Mouse (Mus musculus): ENCODE data around the gene Arpin. TPM values are rescaled to one million over a fixed set of nuclear protein-coding genes. Genes with fewer than 3 reads are reported as not detected.

The Arpin gene
- total and polyA plus RNA-seq, 3 experiments, result not detected

- H3K79me2 ChIP-seq (replicated peaks; ENCODE audit: control insufficient read depth, extremely low read depth, insufficient read depth, poor library complexity, severe bottlenecking), result no peaks in the 10 kb centered on the region
- in situ Hi-C loops (cut with MboI; ENCODE audit: low pct_ligation_motif_present, low pct_unique_long_range_greater_than_20kb, low sequenced_read_pairs), result no loop called here
- no peak overlapping the region for H3K27ac ChIP-seq (ENCODE audit: insufficient read depth, low read depth)
- no peaks in the 10 kb centered on the region for H3K4me1 ChIP-seq (ENCODE audit: control insufficient read depth in 1 of 2, insufficient read depth in 2 of 2)
- DNase-seq (ENCODE audit: extremely low read depth), result no peak
- H3K4me3 ChIP-seq (replicated peaks in 1 of 3; ENCODE audit: low read depth in 2 of 3, low read length in 2 of 3, poor library complexity in 1 of 3), result no peak overlapping the region
- H3K4me2 ChIP-seq (ENCODE audit: insufficient read depth, low read depth, poor library complexity, severe bottlenecking), result no peak overlapping the region
- H3K36me3 ChIP-seq (replicated peaks in 1 of 2; ENCODE audit: control insufficient read depth in 1 of 2, insufficient read depth in 1 of 2, low read length in 1 of 2), result peaks cover 36 to 87% of the 10 kb centered on the region in 2 experiments
- no peak overlapping the region for H3K9ac ChIP-seq (ENCODE audit: insufficient read depth, low read depth)
- TF ChIP-seq GABPA (IDR thresholded peaks at IDR 0.05; ENCODE audit: insufficient replicate concordance, low read depth, low read length) (no peak), ETS1 (conservative IDR thresholded peaks at IDR 0.05; ENCODE audit: low read depth, low read length) (no peak), JUND (conservative IDR thresholded peaks at IDR 0.05; ENCODE audit: low read depth, low read length) (no peak), SMC3 (IDR thresholded peaks at IDR 0.05; ENCODE audit: low read depth, low read length) (no peak), MAX (IDR thresholded peaks at IDR 0.05; ENCODE audit: low read length) (no peak), TBP (conservative IDR thresholded peaks at IDR 0.05; ENCODE audit: low read depth, low read length) (no peak), SIN3A (IDR thresholded peaks at IDR 0.05; ENCODE audit: low read length) (no peak), NELFE (IDR thresholded peaks at IDR 0.05; ENCODE audit: low read depth, low read length) (no peak)
- no peaks in the 10 kb centered on the region for H3K9me3 ChIP-seq (replicated peaks; ENCODE audit: low read length)
- no peaks in the 10 kb centered on the region for H3K27me3 ChIP-seq (replicated peaks)
- dilution Hi-C loops (cut with MboI; ENCODE audit: extremely low pct_ligation_motif_present, extremely low pct_unique_long_range_greater_than_20kb, low sequenced_read_pairs), result no loop called here
These were observed 44.5 kb downstream of the Arpin start for GRCm38 (mm10) chr7:79890436-79891221.

- H3K4me2 ChIP-seq (ENCODE audit: insufficient read depth, low read depth, poor library complexity, severe bottlenecking), result no peak overlapping the region
- dilution Hi-C loops (cut with MboI; ENCODE audit: extremely low pct_ligation_motif_present, extremely low pct_unique_long_range_greater_than_20kb, low sequenced_read_pairs), result no loop called here
- no peaks in the 10 kb centered on the region for H3K27me3 ChIP-seq (replicated peaks)
- peaks cover 34 to 83% of the 10 kb centered on the region in 2 experiments for H3K36me3 ChIP-seq (replicated peaks in 1 of 2; ENCODE audit: control insufficient read depth in 1 of 2, insufficient read depth in 1 of 2, low read length in 1 of 2)
- no peak overlapping the region for H3K27ac ChIP-seq (ENCODE audit: insufficient read depth, low read depth)
- in situ Hi-C loops (cut with MboI; ENCODE audit: low pct_ligation_motif_present, low pct_unique_long_range_greater_than_20kb, low sequenced_read_pairs), result no loop called here
- H3K4me1 ChIP-seq (ENCODE audit: control insufficient read depth in 1 of 2, insufficient read depth in 2 of 2), result no peaks in the 10 kb centered on the region
- H3K9ac ChIP-seq (ENCODE audit: insufficient read depth, low read depth), result no peak overlapping the region
- no peaks in the 10 kb centered on the region for H3K79me2 ChIP-seq (replicated peaks; ENCODE audit: control insufficient read depth, extremely low read depth, insufficient read depth, poor library complexity, severe bottlenecking)
- no peak for DNase-seq (ENCODE audit: extremely low read depth)
- TF ChIP-seq CTCF (conservative IDR thresholded peaks at IDR 0.05 in 1 of 2, IDR thresholded peaks at IDR 0.05 in 1 of 2; ENCODE audit: low read depth in 2 of 2, low read length in 2 of 2) (no peak), CHD1 (IDR thresholded peaks at IDR 0.05; ENCODE audit: low read depth, low read length) (no peak), EP300 (IDR thresholded peaks at IDR 0.05; ENCODE audit: low read length) (no peak), MEF2A (IDR thresholded peaks at IDR 0.05; ENCODE audit: borderline replicate concordance, low read depth, low read length) (no peak), KAT2A (IDR thresholded peaks at IDR 0.05; ENCODE audit: insufficient replicate concordance, low read length) (no peak), ZNF384 (IDR thresholded peaks at IDR 0.05; ENCODE audit: low read depth, low read length) (no peak), CHD2 (IDR thresholded peaks at IDR 0.05; ENCODE audit: low read length) (no peak), SMC3 (IDR thresholded peaks at IDR 0.05; ENCODE audit: low read depth, low read length) (no peak), ZMIZ1 (IDR thresholded peaks at IDR 0.05; ENCODE audit: low read depth, low read length) (no peak), ZKSCAN1 (IDR thresholded peaks at IDR 0.05; ENCODE audit: borderline replicate concordance, low read depth, low read length) (no peak), TBP (conservative IDR thresholded peaks at IDR 0.05; ENCODE audit: low read depth, low read length) (no peak), JUN (IDR thresholded peaks at IDR 0.05; ENCODE audit: insufficient read depth, low read depth, low read length) (no peak)
- H3K9me3 ChIP-seq (replicated peaks; ENCODE audit: low read length), result no peaks in the 10 kb centered on the region
- no peak overlapping the region for H3K4me3 ChIP-seq (replicated peaks in 1 of 3; ENCODE audit: low read depth in 2 of 3, low read length in 2 of 3, poor library complexity in 1 of 3)
These were observed 46.6 kb downstream of the Arpin start for GRCm38 (mm10) chr7:79888603-79889002.
